Mouse (Mus musculus) spleen, postnatal 36 days (tissue): Measurements from ENCODE around the gene Cav1.

Source experiments
- DNase-seq, 2 experiments: peaks; one replicate each; pipeline ENCODE4 v3.0.0; 2022; ENCODE audit warnings: low spot score in 2 of 2, mixed read lengths in 1 of 2

Gene Cav1

GRCm38 (mm10) chr6:17305954-17306601, at the start of gene Cav1:
Cav1 (plus strand) TSS chr6:17306335.
- peak in 1 of 2 experiments; percentile 9 for DNase-seq

- no peak for DNase-seq
Observed at GRCm38 (mm10) chr6:17258142-17258541, 48.0 kb upstream of the Cav1 start.

GRCm38 (mm10) chr6:17258911-17259310, 47.2 kb upstream of the Cav1 start:
- DNase-seq = no peak

- DNase-seq = no peak
Observed at GRCm38 (mm10) chr6:17262786-17263185, 43.3 kb upstream of the Cav1 start.

- DNase-seq = no peak
Observed at GRCm38 (mm10) chr6:17265043-17265442, 41.1 kb upstream of the Cav1 start.

GRCm38 (mm10) chr6:17266466-17266865, 39.7 kb upstream of the Cav1 start:
- DNase-seq = no peak

- DNase-seq = no peak
Observed at GRCm38 (mm10) chr6:17278366-17278765, 27.8 kb upstream of the Cav1 start.

GRCm38 (mm10) chr6:17280939-17281756, 25.0 kb upstream of the Cav1 start, which contains the start of gene Cav2:
Cav2 (plus strand) TSS chr6:17281185.
- DNase-seq = peak; percentile 27 to 30

GRCm38 (mm10) chr6:17281757-17282092, 24.4 kb upstream of the Cav1 start:
- DNase-seq = peak in 1 of 2 experiments; percentile 6

GRCm38 (mm10) chr6:17282159-17282558, 24.0 kb upstream of the Cav1 start:
- DNase-seq = no peak

- peak in 1 of 2 experiments; percentile 15 for DNase-seq
Observed at GRCm38 (mm10) chr6:17283834-17284233, 22.3 kb upstream of the Cav1 start.

GRCm38 (mm10) chr6:17286381-17286780, 19.8 kb upstream of the Cav1 start:
- peak in 1 of 2 experiments; percentile 15 for DNase-seq

GRCm38 (mm10) chr6:17295116-17295515, 11.0 kb upstream of the Cav1 start:
- no peak for DNase-seq

GRCm38 (mm10) chr6:17306602-17307325, 629 bp downstream of the Cav1 start:
- DNase-seq = no peak

- DNase-seq = peak; percentile 14 to 32
Observed at GRCm38 (mm10) chr6:17307461-17308115, 1.5 kb downstream of the Cav1 start.

- no peak for DNase-seq
Observed at GRCm38 (mm10) chr6:17308661-17309060, 2.5 kb downstream of the Cav1 start.

- DNase-seq = no peak
Observed at GRCm38 (mm10) chr6:17309260-17309659, 3.1 kb downstream of the Cav1 start.

GRCm38 (mm10) chr6:17314241-17314640, 8.1 kb downstream of the Cav1 start:
- DNase-seq = no peak

- no peak for DNase-seq
Observed at GRCm38 (mm10) chr6:17314659-17315616, 8.8 kb downstream of the Cav1 start.

- no peak for DNase-seq
Observed at GRCm38 (mm10) chr6:17316294-17317166, 10.4 kb downstream of the Cav1 start.
